Mouse (Mus musculus) liver, embryonic 12.5 days (tissue): Measurements from ENCODE around the gene Stat1. TPM values are rescaled to one million over a fixed set of nuclear protein-coding genes. Genes with fewer than 3 reads are reported as not detected.

ENCODE experiments used
- ATAC-seq: fragments of 200-750 bp; cut with Nextera tagmentation; 2 replicates; pipeline ENCODE4 v1.8.0; 2017; ENCODE audit warnings: moderate number of reproducible peaks, mild to moderate bottlenecking, moderate library complexity
- H3K27ac ChIP-seq: fragments of 300-500 bp; sonication (generic); 2 replicates; pipeline ENCODE4 v1.5.1; 2016; ENCODE audit warnings: mild to moderate bottlenecking
- H3K27me3 ChIP-seq: fragments of 300-500 bp; sonication (generic); replicated peaks from 2 replicates; pipeline ENCODE4 v1.6.1; 2016; ENCODE audit warnings: mild to moderate bottlenecking, moderate library complexity
- H3K36me3 ChIP-seq: fragments of 300-500 bp; sonication (generic); 2 replicates; pipeline ENCODE4 v1.6.1; 2016; ENCODE audit warnings: mild to moderate bottlenecking, moderate library complexity
- H3K4me1 ChIP-seq: fragments of 300-500 bp; sonication (generic); 2 replicates; pipeline ENCODE4 v1.6.1; 2016
- H3K4me2 ChIP-seq: fragments of 300-500 bp; sonication (generic); 2 replicates; pipeline ENCODE4 v1.6.1; 2016; ENCODE audit warnings: mild to moderate bottlenecking, moderate library complexity
- H3K4me3 ChIP-seq: fragments of 300-500 bp; sonication (generic); 2 replicates; pipeline ENCODE4 v1.5.1; 2016; ENCODE audit warnings: mild to moderate bottlenecking, moderate library complexity
- H3K9ac ChIP-seq: fragments of 300-500 bp; sonication (generic); 2 replicates; pipeline ENCODE4 v1.6.1; 2016; ENCODE audit warnings: mild to moderate bottlenecking, moderate library complexity
- H3K9me3 ChIP-seq: fragments of 300-500 bp; sonication (generic); replicated peaks from 2 replicates; pipeline ENCODE4 v1.6.1; 2016; ENCODE audit warnings: mild to moderate bottlenecking, moderate library complexity
- WGBS: fragments of 180-500 bp; shearing (Covaris S2); methylation state at CpG from one replicate; pipeline ENCODE4 v1.1.7; 2016; ENCODE audit not compliant: insufficient replicate concordance; 5-methylcytosine and 5-hydroxymethylcytosine counted together
- polyA plus RNA-seq: library from polyadenylated mRNA; unstranded; fragments of >200 nt; fragmentation: Nextera tagmentation; extraction: Ambion mirVana; gene quantifications from 2 replicates; pipeline ENCODE4 v1.2.1, GENCODE M21; 2016

Gene Stat1
- polyA plus RNA-seq, 1 experiment from 2014 or later: 15.2 TPM

GRCm38 (mm10) chr1:52113067-52113665 is 6.1 kb upstream of the Stat1 start:
- Histone ChIP-seq H3K4me2 (peak overlapping the region; percentile 87), H3K4me3 (peak overlapping the region; percentile 66), H3K9me3 (no peaks in the 10 kb centered on the region), H3K36me3 (no peaks in the 10 kb centered on the region), H3K27ac (peak overlapping the region; percentile 68), H3K27me3 (no peaks in the 10 kb centered on the region), H3K4me1 (peaks cover 10% of the 10 kb centered on the region), H3K9ac (peak overlapping the region; percentile 68)
- ATAC-seq: peak; percentile 54; the same call in 1 of the 2 replicates
- WGBS: 22% methylated on average over 7 of the region's 7 CpGs

DNA sequence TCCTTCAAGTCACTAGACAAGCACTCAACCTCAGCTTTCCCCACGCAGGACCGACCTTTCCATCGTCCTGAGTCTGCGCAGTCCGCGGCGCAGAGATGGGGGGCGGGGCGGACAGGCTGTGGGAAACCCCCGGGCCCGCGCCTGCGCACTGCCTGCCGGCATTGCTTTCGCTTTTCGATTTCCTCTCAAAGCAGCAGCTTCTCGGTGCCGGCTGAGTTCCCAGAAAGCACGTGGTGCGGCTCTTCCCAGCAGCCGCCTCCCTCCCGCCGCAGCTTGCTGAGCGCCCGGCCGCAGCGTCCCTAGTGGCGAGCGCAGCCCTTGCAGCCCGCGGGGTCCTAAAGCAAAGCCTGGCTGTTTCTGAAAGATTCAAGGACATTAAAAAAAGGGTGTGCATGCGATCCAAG is 5.6 kb upstream of the Stat1 start:
- Histone ChIP-seq H3K27ac (peak overlapping the region; percentile 68), H3K4me2 (peak overlapping the region; percentile 87), H3K27me3 (no peaks in the 10 kb centered on the region), H3K9ac (peak overlapping the region; percentile 68), H3K4me3 (peak overlapping the region; percentile 66), H3K36me3 (no peaks in the 10 kb centered on the region), H3K9me3 (no peaks in the 10 kb centered on the region), H3K4me1 (peaks cover 15% of the 10 kb centered on the region)
- peak; percentile 96 for ATAC-seq
- 0% methylated on average over 32 of the region's 32 CpGs for WGBS

DNA sequence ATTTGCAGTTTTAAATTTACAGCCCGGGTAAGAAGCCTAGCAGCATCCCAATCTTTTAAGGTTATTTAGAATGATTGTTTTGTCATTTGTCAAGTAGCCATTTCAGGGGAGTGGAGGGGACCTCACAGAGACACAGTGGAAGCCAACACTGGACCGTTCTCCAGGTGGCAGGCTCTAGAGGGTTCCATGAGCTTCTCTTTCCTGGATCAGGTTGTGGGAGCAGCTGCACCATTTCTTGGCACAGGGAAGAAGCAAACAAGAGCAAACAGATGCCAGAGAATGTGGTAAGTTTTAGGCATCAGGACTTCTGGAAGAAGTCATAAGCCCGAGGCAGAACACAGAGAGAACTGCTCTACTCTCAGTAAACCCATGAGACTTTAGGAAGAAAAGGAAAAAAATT is 2.8 kb upstream of the Stat1 start:
- H3K36me3 ChIP-seq: no peaks in the 10 kb centered on the region
- no peaks in the 10 kb centered on the region for H3K9me3 ChIP-seq
- no peak overlapping the region for H3K9ac ChIP-seq
- H3K4me1 ChIP-seq: peaks cover 28% of the 10 kb centered on the region
- H3K4me3 ChIP-seq: no peak overlapping the region
- 68% methylated on average over 3 of the region's 3 CpGs for WGBS
- no peak for ATAC-seq
- no peaks in the 10 kb centered on the region for H3K27me3 ChIP-seq
- no peak overlapping the region for H3K4me2 ChIP-seq
- no peak overlapping the region for H3K27ac ChIP-seq

DNA sequence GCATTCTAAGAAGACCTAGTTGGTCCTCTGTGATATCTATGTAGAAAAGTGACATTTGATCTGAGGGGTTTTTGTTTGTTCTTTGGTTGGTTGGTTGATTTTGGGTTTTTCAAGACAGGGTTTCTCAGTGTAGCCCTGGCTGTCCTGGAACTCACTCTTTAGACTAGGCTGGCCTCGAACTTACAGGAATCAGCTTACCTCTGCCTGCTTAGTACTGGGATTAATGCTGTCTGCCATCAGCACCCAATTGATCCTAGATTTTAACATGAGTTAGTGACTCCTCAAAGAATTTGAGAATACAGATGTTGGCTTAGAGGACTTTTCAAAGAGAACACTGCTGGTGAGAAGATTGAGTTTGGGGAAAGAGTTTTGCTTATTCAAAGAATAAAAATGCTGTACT is 1.5 kb upstream of the Stat1 start:
- Histone ChIP-seq H3K4me1 (peaks cover 26% of the 10 kb centered on the region), H3K4me2 (no peak overlapping the region), H3K36me3 (peaks cover 4% of the 10 kb centered on the region), H3K27me3 (no peaks in the 10 kb centered on the region), H3K4me3 (no peak overlapping the region), H3K9ac (no peak overlapping the region), H3K9me3 (no peaks in the 10 kb centered on the region), H3K27ac (no peak overlapping the region)
- ATAC-seq: no peak
- WGBS: 71% methylated on average over 1 of the region's 1 CpGs

GRCm38 (mm10) chr1:52119691-52120090 is 451 bp downstream of the Stat1 start:
- under 1% methylated on average over 20 of the region's 20 CpGs for WGBS
- H3K9me3 ChIP-seq: no peaks in the 10 kb centered on the region
- peak; percentile 34 for ATAC-seq
- H3K4me2 ChIP-seq: peak overlapping the region; percentile 90
- H3K9ac ChIP-seq: peak overlapping the region; percentile 83
- H3K4me3 ChIP-seq: peak overlapping the region; percentile 85
- peaks cover 18% of the 10 kb centered on the region for H3K4me1 ChIP-seq
- H3K27me3 ChIP-seq: no peaks in the 10 kb centered on the region
- H3K27ac ChIP-seq: peak overlapping the region; percentile 78
- H3K36me3 ChIP-seq: peaks cover 15% of the 10 kb centered on the region

DNA sequence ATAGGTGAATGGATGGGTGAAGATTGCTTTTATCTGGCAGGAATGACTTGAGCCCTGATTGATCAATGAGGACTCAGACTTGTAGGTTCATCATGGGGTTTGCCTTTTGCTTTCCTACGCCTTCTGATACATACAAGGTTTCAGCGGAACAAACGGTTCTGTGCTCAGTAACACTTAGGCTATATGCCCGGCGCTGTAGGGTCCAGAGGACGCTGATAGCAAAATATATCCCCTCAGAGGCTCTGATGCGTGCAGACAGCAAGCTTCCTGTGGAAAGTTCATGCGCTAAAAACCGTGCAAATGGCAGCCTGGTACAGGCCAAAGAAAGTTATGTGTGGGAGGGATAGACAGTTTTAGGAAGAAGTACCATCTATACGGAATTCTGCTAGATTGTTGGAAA is 951 bp downstream of the Stat1 start:
- Histone ChIP-seq H3K9me3 (no peaks in the 10 kb centered on the region), H3K4me1 (peaks cover 18% of the 10 kb centered on the region), H3K27ac (no peak overlapping the region), H3K4me2 (peak overlapping the region; percentile 90), H3K4me3 (peak overlapping the region; percentile 85), H3K9ac (peak overlapping the region; percentile 83), H3K27me3 (no peaks in the 10 kb centered on the region), H3K36me3 (peaks cover 20% of the 10 kb centered on the region)
- ATAC-seq: no peak
- 26% methylated on average over 10 of the region's 10 CpGs for WGBS

DNA sequence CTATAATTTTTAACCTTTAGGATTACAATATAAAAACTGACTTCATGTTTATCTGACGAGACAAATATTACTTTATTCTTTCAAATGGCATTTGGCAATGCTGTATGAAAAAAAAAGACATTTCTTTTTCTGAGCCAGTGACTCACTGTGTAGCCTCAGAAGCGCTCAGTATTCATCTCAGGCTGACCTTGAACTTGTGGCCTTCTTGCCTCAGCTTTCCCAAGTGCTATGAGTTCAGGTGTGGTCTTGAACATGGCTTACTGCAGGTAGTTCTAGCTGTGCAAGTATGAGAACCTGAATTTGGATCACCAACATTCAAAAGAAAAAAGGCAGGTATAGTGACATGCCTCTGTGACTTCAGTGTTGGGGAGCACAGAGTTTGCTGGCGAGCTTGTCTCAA is 1.8 kb downstream of the Stat1 start:
- H3K27ac ChIP-seq: no peak overlapping the region
- no peak overlapping the region for H3K4me2 ChIP-seq
- H3K9me3 ChIP-seq: no peaks in the 10 kb centered on the region
- no peaks in the 10 kb centered on the region for H3K27me3 ChIP-seq
- no peak overlapping the region for H3K9ac ChIP-seq
- WGBS: 81% methylated on average over 3 of the region's 3 CpGs
- H3K4me3 ChIP-seq: no peak overlapping the region
- ATAC-seq: no peak
- H3K36me3 ChIP-seq: peaks cover 28% of the 10 kb centered on the region
- H3K4me1 ChIP-seq: peaks cover 18% of the 10 kb centered on the region

DNA sequence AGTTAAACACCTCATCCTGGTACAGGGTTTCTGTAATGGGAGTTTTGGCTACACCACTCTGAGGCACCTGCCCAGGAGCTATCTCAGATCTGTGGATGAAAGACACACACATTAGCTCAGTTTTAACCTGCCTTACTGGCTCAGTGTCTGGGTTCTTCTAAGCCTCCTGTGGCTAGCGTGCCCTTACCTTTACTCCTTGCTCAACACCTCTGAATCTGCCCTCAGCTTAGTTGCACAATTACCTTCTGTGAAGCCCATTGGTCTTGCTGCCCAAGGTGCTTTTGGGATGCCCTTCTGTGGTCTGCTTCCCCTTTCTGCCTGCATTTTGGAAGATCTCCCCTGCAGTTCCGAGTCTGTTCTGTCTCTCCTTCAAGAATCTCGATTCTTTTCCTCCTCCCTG is 5.6 kb downstream of the Stat1 start:
- Histone ChIP-seq H3K36me3 (peaks cover 53% of the 10 kb centered on the region), H3K9ac (no peak overlapping the region), H3K27me3 (no peaks in the 10 kb centered on the region), H3K9me3 (no peaks in the 10 kb centered on the region), H3K4me1 (peaks cover 10% of the 10 kb centered on the region), H3K27ac (no peak overlapping the region), H3K4me3 (no peak overlapping the region), H3K4me2 (no peak overlapping the region)
- WGBS: 56% methylated on average over 3 of the region's 3 CpGs
- no peak for ATAC-seq

DNA sequence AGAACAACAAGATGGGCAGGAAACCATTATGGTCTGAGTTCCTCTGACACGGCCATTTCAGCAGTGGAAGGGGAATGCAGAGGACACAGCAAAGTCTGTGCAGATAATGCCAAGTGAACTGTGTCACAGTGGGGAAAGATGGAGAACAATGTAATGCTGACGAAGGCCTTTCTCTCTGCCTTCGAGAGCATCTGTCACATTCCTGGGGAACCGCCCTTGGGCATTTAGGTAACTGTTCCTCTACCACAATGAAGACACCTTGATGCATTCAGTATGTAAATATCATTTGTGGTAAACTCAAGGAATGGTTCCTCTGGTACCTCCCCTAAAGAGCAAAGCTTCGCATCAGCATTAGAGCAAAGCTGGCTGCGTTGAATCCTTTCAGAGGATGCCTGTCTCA is 8.1 kb downstream of the Stat1 start:
- Histone ChIP-seq H3K9ac (no peak overlapping the region), H3K36me3 (peaks cover 53% of the 10 kb centered on the region), H3K9me3 (no peaks in the 10 kb centered on the region), H3K27ac (no peak overlapping the region), H3K4me2 (no peak overlapping the region), H3K4me1 (no peaks in the 10 kb centered on the region), H3K27me3 (no peaks in the 10 kb centered on the region), H3K4me3 (no peak overlapping the region)
- no peak for ATAC-seq
- WGBS: 88% methylated on average over 6 of the region's 6 CpGs

DNA sequence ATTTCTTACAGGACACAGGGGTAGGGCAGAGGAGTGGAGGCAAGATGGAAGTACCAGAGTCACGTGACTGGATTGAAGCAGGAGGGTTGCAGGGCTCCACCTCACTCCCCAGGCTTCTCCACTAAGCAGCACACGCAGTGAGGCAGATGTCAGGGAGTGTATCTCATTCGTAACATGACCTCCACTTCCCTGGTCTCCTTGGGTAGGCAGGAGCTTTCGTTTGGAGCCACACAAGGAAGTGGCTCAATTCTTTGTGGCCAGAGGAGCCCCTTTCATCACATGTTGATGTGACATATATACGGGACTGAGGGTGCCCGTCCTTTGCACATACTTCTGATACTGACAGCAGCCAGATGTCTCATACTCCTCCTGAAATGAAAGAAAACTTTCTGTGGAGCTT is 10.6 kb downstream of the Stat1 start:
- Histone ChIP-seq H3K36me3 (peaks cover 60% of the 10 kb centered on the region), H3K9ac (no peak overlapping the region), H3K27ac (no peak overlapping the region), H3K4me3 (no peak overlapping the region), H3K4me2 (no peak overlapping the region), H3K4me1 (no peaks in the 10 kb centered on the region), H3K27me3 (no peaks in the 10 kb centered on the region), H3K9me3 (no peaks in the 10 kb centered on the region)
- no peak for ATAC-seq
- WGBS: 57% methylated on average over 6 of the region's 6 CpGs

DNA sequence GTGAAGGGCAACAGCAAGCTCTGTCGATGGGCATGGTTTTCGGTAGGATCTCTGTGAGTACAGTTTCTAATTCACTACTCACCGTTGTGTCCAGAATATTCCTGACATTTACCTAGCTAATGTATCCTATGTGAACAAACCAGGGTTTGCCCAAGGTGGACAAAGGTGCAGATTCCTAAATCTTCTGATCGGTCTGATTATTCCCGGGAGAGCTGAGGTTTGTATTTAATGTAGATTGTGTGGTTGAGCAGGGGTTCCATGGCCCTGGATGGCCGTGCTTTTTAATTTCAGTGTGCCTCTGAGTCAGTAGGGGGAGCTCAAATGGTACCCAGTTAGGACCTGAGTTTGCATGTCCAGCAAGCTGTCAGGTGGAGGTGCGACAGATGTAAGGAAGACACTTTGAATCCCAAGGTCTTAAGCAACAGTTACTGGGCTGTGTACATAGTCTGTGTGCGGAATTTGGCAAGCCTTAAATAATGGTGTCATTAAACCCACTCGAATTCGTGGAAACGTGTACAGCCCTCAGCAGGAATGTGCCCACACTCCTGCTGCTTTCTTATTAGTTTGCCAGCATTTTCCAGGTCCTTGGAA is 12.6 kb downstream of the Stat1 start:
- no peak for ATAC-seq
- Histone ChIP-seq H3K4me3 (no peak overlapping the region), H3K27ac (no peak overlapping the region), H3K36me3 (peaks cover 54% of the 10 kb centered on the region), H3K9me3 (no peaks in the 10 kb centered on the region), H3K4me2 (no peak overlapping the region), H3K9ac (no peak overlapping the region), H3K4me1 (no peaks in the 10 kb centered on the region), H3K27me3 (no peaks in the 10 kb centered on the region)
- WGBS: 83% methylated on average over 11 of the region's 11 CpGs

DNA sequence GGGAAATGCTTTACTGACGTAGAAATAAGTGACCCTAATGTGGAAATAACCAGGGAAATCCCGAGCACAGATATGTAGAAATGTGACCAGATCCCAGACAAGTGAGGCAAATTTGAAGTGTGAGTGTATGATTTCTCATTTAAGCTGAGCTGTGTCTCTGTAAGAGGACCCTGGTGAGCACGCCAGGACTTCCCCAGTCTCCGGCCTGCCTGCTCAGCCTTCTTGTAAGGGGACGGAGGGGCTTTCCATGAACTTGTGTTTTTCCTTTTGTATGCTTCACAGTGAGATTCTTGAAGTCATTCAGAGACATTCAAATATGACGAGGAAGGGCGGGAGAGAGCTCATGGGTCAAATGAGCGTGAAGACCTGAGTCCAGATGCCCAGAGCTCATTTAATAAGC is 14.0 kb downstream of the Stat1 start:
- Histone ChIP-seq H3K36me3 (peaks cover 60% of the 10 kb centered on the region), H3K27ac (no peak overlapping the region), H3K27me3 (no peaks in the 10 kb centered on the region), H3K9ac (no peak overlapping the region), H3K4me3 (no peak overlapping the region), H3K4me1 (no peaks in the 10 kb centered on the region), H3K4me2 (no peak overlapping the region), H3K9me3 (no peaks in the 10 kb centered on the region)
- no peak for ATAC-seq
- WGBS: 84% methylated on average over 8 of the region's 8 CpGs

DNA sequence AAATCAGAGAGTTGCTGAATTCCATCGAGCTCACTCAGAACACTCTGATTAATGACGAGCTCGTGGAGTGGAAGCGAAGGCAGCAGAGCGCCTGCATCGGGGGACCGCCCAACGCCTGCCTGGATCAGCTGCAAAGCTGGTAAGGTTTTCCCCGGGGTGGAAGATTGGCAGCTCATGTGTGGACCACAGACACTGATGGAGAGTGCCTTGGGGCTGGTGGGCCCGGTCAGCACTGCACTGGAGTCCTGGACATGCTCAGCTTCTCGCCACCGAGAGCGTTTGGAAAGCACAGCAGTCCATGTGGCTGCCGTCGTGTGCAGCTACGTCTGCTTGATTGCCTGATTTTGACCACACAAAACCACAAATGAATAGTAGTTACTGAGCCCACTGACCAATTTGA is 18.1 kb downstream of the Stat1 start:
- no peak for ATAC-seq
- 83% methylated on average over 16 of the region's 16 CpGs for WGBS
- no peak overlapping the region for H3K4me2 ChIP-seq
- no peak overlapping the region for H3K9ac ChIP-seq
- peaks cover 82% of the 10 kb centered on the region for H3K36me3 ChIP-seq
- H3K9me3 ChIP-seq: no peaks in the 10 kb centered on the region
- no peaks in the 10 kb centered on the region; the same call in 1 of the 2 replicates for H3K4me1 ChIP-seq
- no peak overlapping the region for H3K27ac ChIP-seq
- no peaks in the 10 kb centered on the region for H3K27me3 ChIP-seq
- H3K4me3 ChIP-seq: no peak overlapping the region
